In the genomic region with DNA sequence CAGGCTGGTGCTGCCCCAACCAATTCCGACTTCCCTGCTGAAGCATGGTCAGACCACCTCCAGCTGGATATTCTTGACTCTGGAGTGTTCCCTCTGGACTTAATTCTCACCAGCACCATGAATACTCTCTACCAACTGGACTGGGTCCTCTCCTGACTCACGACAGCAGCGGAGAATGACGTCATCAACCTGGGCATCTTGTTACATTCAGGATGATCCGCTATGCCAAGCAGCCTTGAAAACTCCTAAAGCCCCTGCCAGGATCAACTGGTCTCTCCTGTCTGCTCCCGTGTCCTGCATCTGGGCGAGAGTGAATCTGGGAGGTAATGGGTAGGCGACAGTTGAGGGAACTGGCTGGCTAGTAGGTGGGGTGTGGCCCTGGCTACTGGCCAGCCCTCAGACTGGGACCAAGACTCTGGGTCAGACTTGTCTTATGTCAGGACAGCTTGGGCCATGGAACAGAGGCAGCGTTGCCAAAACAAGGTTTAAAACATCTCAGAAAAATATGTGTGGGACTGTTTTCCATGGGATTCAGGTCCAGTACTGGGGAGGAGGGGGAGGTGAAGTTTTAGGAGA, we compare ENCODE assay signal across 19 mouse cellular contexts.
DNase-seq lines count a peak whose midpoint lies in the region; ATAC-seq lines count a peak whose summit lies in the region.
"Had no signal": no experiment of that assay in that cellular context is flagged by ENCODE, and none has a peak within 500 bp of the region (broad histone marks: within the 10 kb centered on the region; RNA-seq: fewer than 3 reads in every experiment).

No protein-coding gene starts in this region.

- no peak overlapping the region for H3K9ac ChIP-seq in limb, embryonic 15.5 days
- H3K9ac ChIP-seq in forebrain, embryonic 15.5 days (replicated peaks): no peak overlapping the region
- H3K9ac ChIP-seq: hindbrain, embryonic 15.5 days; liver, embryonic 13.5 days; neural tube, embryonic 15.5 days had no signal

- H3K9me3 ChIP-seq in limb, embryonic 15.5 days: no peaks in the 10 kb centered on the region
- H3K9me3 ChIP-seq in limb, embryonic 10.5 days (replicated peaks): no peaks in the 10 kb centered on the region
- no peaks in the 10 kb centered on the region for H3K9me3 ChIP-seq in forebrain, embryonic 15.5 days
- H3K9me3 ChIP-seq: hindbrain, embryonic 15.5 days; liver, embryonic 13.5 days; neural tube, embryonic 15.5 days had no signal

- H3K27ac ChIP-seq in limb, embryonic 15.5 days: peak overlapping the region; percentile 63
- H3K27ac ChIP-seq in limb, embryonic 10.5 days: no peak overlapping the region
- H3K27ac ChIP-seq in forebrain, embryonic 15.5 days (replicated peaks): no peak overlapping the region
- H3K27ac ChIP-seq: hindbrain, embryonic 15.5 days; liver, embryonic 13.5 days; macrophage; neural tube, embryonic 15.5 days had no signal

- intact Hi-C loops in gastrocnemius, postnatal 36 days (cut with DNase I): no loop called here
- intact Hi-C loops in left cerebral cortex, postnatal 36 days (cut with DNase I): no loop called here

- ATAC-seq in cerebellum, adult (ENCODE audit: insufficient number of reproducible peaks, low FRiP score, low TSS enrichment): no peak
- 0 out of 2 replicates have a peak, but pooled peaks have one; percentile 5 for ATAC-seq in limb, embryonic 15.5 days (ENCODE audit: insufficient number of reproducible peaks, low FRiP score, low TSS enrichment, low read depth)
- no peak for ATAC-seq in forebrain, embryonic 15.5 days (replicated peaks)
- ATAC-seq: forebrain, embryonic 16.5 days; intestine, embryonic 16.5 days had no signal

- DNase-seq in cerebellum, postnatal 10 days: peak; percentile 46 to 56
- no peak for DNase-seq in limb, embryonic 10.5 days (ENCODE audit: low spot score)
- DNase-seq in 3134 (ENCODE audit: extremely low read depth, insufficient read length, low spot score): peak; percentile 75
- DNase-seq in gastrocnemius, postnatal 36 days: peak; percentile 65 to 72
- DNase-seq in left cerebral cortex, postnatal 36 days (ENCODE audit: low spot score in 2 of 2): no peak
- DNase-seq: adrenal gland, postnatal 14 days; cerebellum, adult 18-20 months; liver, embryonic 13.5 days; right cerebral cortex, postnatal 25 days; thymus, adult 2 months had no signal

- H3K36me3 ChIP-seq in limb, embryonic 15.5 days: no peaks in the 10 kb centered on the region
- no peaks in the 10 kb centered on the region for H3K36me3 ChIP-seq in limb, embryonic 10.5 days
- H3K36me3 ChIP-seq in forebrain, embryonic 15.5 days: no peaks in the 10 kb centered on the region
- H3K36me3 ChIP-seq: hindbrain, embryonic 15.5 days; liver, embryonic 13.5 days; neural tube, embryonic 15.5 days had no signal

- 64% methylated on average over 9 of the region's 9 CpGs for WGBS in limb, embryonic 15.5 days
- WGBS in limb, embryonic 10.5 days: 86% methylated on average over 9 of the region's 9 CpGs
- 80% methylated on average over 9 of the region's 9 CpGs for WGBS in forebrain, embryonic 15.5 days

- no peak overlapping the region for H3K4me3 ChIP-seq in limb, embryonic 15.5 days
- no peak overlapping the region for H3K4me3 ChIP-seq in limb, embryonic 10.5 days
- no peak overlapping the region for H3K4me3 ChIP-seq in forebrain, embryonic 15.5 days
- H3K4me3 ChIP-seq: hindbrain, embryonic 15.5 days; liver, embryonic 13.5 days; neural tube, embryonic 15.5 days had no signal

- H3K4me1 ChIP-seq in limb, embryonic 15.5 days: peaks cover 45% of the 10 kb centered on the region
- H3K4me1 ChIP-seq in limb, embryonic 10.5 days: peaks cover 18% of the 10 kb centered on the region
- no peaks in the 10 kb centered on the region for H3K4me1 ChIP-seq in forebrain, embryonic 15.5 days
- H3K4me1 ChIP-seq: hindbrain, embryonic 15.5 days; liver, embryonic 13.5 days; neural tube, embryonic 15.5 days had no signal

- H3K4me2 ChIP-seq in limb, embryonic 15.5 days: no peak overlapping the region
- no peak overlapping the region for H3K4me2 ChIP-seq in forebrain, embryonic 15.5 days (replicated peaks)
- H3K4me2 ChIP-seq: hindbrain, embryonic 15.5 days; liver, embryonic 13.5 days; midbrain, embryonic 11.5 days; neural tube, embryonic 15.5 days had no signal

- H3K27me3 ChIP-seq in limb, embryonic 15.5 days: no peaks in the 10 kb centered on the region
- H3K27me3 ChIP-seq in limb, embryonic 10.5 days (ENCODE audit: low read depth, poor library complexity, severe bottlenecking): no peaks in the 10 kb centered on the region
- no peaks in the 10 kb centered on the region for H3K27me3 ChIP-seq in forebrain, embryonic 15.5 days
- H3K27me3 ChIP-seq: hindbrain, embryonic 15.5 days; liver, embryonic 13.5 days; neural tube, embryonic 15.5 days had no signal

Comparison
In these comparisons a context has a peak if more than half of its experiments do, and no peak if none do; other contexts are left out.
1. DNase-seq: peak in cerebellum, postnatal 10 days (2 of 2), 3134 (single experiment) and gastrocnemius, postnatal 36 days (2 of 2); none in limb, embryonic 10.5 days (single experiment) and left cerebral cortex, postnatal 36 days (0 of 2).